Mouse (Mus musculus) stomach, postnatal 0 days (tissue): ENCODE data around the gene Asb16. TPM values are rescaled to one million over a fixed set of nuclear protein-coding genes. Genes with fewer than 3 reads are reported as not detected.
A peak's percentile ranks its signal among the peaks of the same experiment; 100 is the strongest.
"Not testable (repeated sequence)": the region's sequence is repeated elsewhere in the genome, so short reads cannot be mapped to it uniquely, and the experiment has no call there.

Experiments
- ATAC-seq: fragments of 200-750 bp; cut with Nextera tagmentation; 2 replicates; pipeline ENCODE4 v1.8.0; 2017; ENCODE audit not compliant: low FRiP score, low TSS enrichment
- DNase-seq: peaks from one replicate; pipeline ENCODE4 v3.0.0-alpha.2; 2016; ENCODE audit warnings: low spot score
- H3K27ac ChIP-seq: fragments of 300-500 bp; sonication (generic); replicated peaks from 2 replicates; pipeline ENCODE4 v1.5.1; 2014; ENCODE audit warnings: mild to moderate bottlenecking, control low read depth
- H3K27me3 ChIP-seq: fragments of 300-500 bp; sonication (generic); 2 replicates; pipeline ENCODE4 v1.6.1; 2014; ENCODE audit warnings: low read length; ENCODE audit not compliant: control insufficient read depth, insufficient read depth
- H3K36me3 ChIP-seq: fragments of 300-500 bp; sonication (generic); 2 replicates; pipeline ENCODE4 v1.6.1; 2014; ENCODE audit warnings: low read length, mixed read lengths; ENCODE audit not compliant: control insufficient read depth, insufficient read depth
- H3K4me1 ChIP-seq: fragments of 300-500 bp; sonication (generic); replicated peaks from 2 replicates; pipeline ENCODE4 v1.6.1; 2014; ENCODE audit warnings: antibody characterized with exemption; ENCODE audit not compliant: control insufficient read depth, insufficient read depth
- H3K4me2 ChIP-seq: fragments of 300-500 bp; sonication (generic); replicated peaks from 2 replicates; pipeline ENCODE4 v1.6.1; 2014; ENCODE audit warnings: low read depth, mild to moderate bottlenecking, control low read depth, moderate library complexity
- H3K4me3 ChIP-seq: fragments of 300-500 bp; sonication (generic); 2 replicates; pipeline ENCODE4 v1.5.1; 2014; ENCODE audit warnings: low read depth, low read length, control low read depth
- H3K9ac ChIP-seq: fragments of 300-500 bp; sonication (generic); 2 replicates; pipeline ENCODE4 v1.6.1; 2014; ENCODE audit warnings: mild to moderate bottlenecking, low read length, control low read depth, mixed read lengths
- H3K9me3 ChIP-seq: fragments of 300-500 bp; sonication (generic); 2 replicates; pipeline ENCODE4 v1.6.1; 2016; ENCODE audit warnings: low read length; ENCODE audit not compliant: control insufficient read depth
- CTCF ChIP-seq: IDR thresholded peaks from 2 replicates; pipeline ENCODE4 v1.5.1; 2016; ENCODE audit warnings: antibody characterized with exemption, low read depth, mild to moderate bottlenecking, moderate library complexity
- EP300 ChIP-seq: optimal IDR thresholded peaks from 2 replicates; pipeline ENCODE3; 2016; ENCODE audit warnings: antibody characterized with exemption
- WGBS: fragments of 180-500 bp; shearing (Covaris S2); extraction: QIAGEN DNeasy Blood & Tissue Kit; methylation state at CpG from one replicate; pipeline ENCODE4 v1.1.7; 2014; 5-methylcytosine and 5-hydroxymethylcytosine counted together
- polyA plus RNA-seq: library from polyadenylated mRNA; unstranded; fragments of >200 nt; fragmentation: Nextera tagmentation; extraction: Ambion mirVana; gene quantifications from 2 replicates; pipeline ENCODE4 v1.2.1, GENCODE M21; 2015

The Asb16 gene
- polyA plus RNA-seq, 1 experiment from 2014 or later: 0.04 TPM

GRCm38 (mm10) chr11:102267480-102267879 is 1.1 kb upstream of the Asb16 start:
- WGBS: 9% methylated on average over 11 of the region's 11 CpGs
- Histone ChIP-seq H3K36me3 (no peaks in the 10 kb centered on the region), H3K27ac (no peak overlapping the region), H3K4me3 (no peak overlapping the region), H3K4me1 (no peaks in the 10 kb centered on the region), H3K4me2 (no peak overlapping the region), H3K27me3 (no peaks in the 10 kb centered on the region), H3K9me3 (no peaks in the 10 kb centered on the region), H3K9ac (no peak overlapping the region)
- TF ChIP-seq EP300 (no peak), CTCF (peak; percentile 83)
- ATAC-seq (peak; percentile 70; the same call in 1 of the 2 replicates), DNase-seq (peak; percentile 73)

- ATAC-seq (peak; percentile 65), DNase-seq (peak; percentile 66)
- TF ChIP-seq EP300: no peak
- TF ChIP-seq CTCF: no peak; the same call in 1 of the 2 replicates
- Histone ChIP-seq H3K27ac (no peak overlapping the region), H3K4me1 (peaks cover 5% of the 10 kb centered on the region; the same call in 1 of the 2 replicates), H3K4me3 (peak overlapping the region; percentile 30), H3K9me3 (no peaks in the 10 kb centered on the region), H3K27me3 (no peaks in the 10 kb centered on the region), H3K36me3 (no peaks in the 10 kb centered on the region), H3K4me2 (peak overlapping the region; percentile 54), H3K9ac (peak overlapping the region; percentile 53)
- WGBS: 1% methylated on average over 33 of the region's 33 CpGs
These were observed 7.9 kb downstream of the Asb16 start for GRCm38 (mm10) chr11:102276411-102276915.

GRCm38 (mm10) chr11:102277754-102278153 is 9.2 kb downstream of the Asb16 start:
- H3K36me3 ChIP-seq: no peaks in the 10 kb centered on the region
- H3K9me3 ChIP-seq: no peaks in the 10 kb centered on the region
- no peak overlapping the region for H3K9ac ChIP-seq
- no peak for TF ChIP-seq EP300
- TF ChIP-seq CTCF: no peak
- H3K27ac ChIP-seq: no peak overlapping the region
- H3K27me3 ChIP-seq: no peaks in the 10 kb centered on the region
- ATAC-seq (no peak), DNase-seq (no peak)
- no peak overlapping the region for H3K4me3 ChIP-seq
- WGBS: 85% methylated on average over 7 of the region's 12 CpGs
- H3K4me2 ChIP-seq: no peak overlapping the region
- peaks cover 5% of the 10 kb centered on the region; the same call in 1 of the 2 replicates for H3K4me1 ChIP-seq

DNA sequence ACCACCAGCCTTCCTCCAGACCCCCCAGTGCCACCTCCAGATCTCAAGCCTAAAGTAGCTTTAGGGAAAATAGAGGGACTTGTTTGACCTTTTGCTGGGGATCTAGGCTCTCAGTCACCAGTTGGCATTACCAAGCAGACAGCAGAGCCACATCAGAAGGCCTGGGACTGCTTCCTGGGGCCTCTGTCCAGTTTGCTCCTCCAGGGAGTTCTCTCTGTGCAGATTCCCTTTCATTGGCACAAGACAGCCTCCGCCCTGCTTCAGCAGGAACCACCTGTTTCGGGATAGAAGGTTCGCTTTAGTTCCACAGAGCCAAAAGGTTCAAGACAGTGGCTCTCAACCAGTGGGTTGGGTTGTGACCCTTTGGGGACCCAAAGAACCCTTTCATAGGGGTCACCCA is 11.1 kb downstream of the Asb16 start:
- no peaks in the 10 kb centered on the region for H3K27me3 ChIP-seq
- DNase-seq (no peak), ATAC-seq (no peak)
- no peak overlapping the region for H3K27ac ChIP-seq
- no peaks in the 10 kb centered on the region for H3K36me3 ChIP-seq
- no peak overlapping the region for H3K4me2 ChIP-seq
- no peaks in the 10 kb centered on the region for H3K9me3 ChIP-seq
- peaks cover 5% of the 10 kb centered on the region; the same call in 1 of the 2 replicates for H3K4me1 ChIP-seq
- TF ChIP-seq CTCF (no peak), EP300 (no peak)
- WGBS: 88% methylated on average over 3 of the region's 3 CpGs
- H3K9ac ChIP-seq: no peak overlapping the region
- no peak overlapping the region for H3K4me3 ChIP-seq

GRCm38 (mm10) chr11:102280267-102280666 is 11.7 kb downstream of the Asb16 start:
- not testable (repeated sequence) for ATAC-seq, H3K27ac ChIP-seq, H3K4me1 ChIP-seq, H3K4me3 ChIP-seq, H3K27me3 ChIP-seq, H3K36me3 ChIP-seq, DNase-seq, H3K4me2 ChIP-seq, H3K9me3 ChIP-seq, H3K9ac ChIP-seq
- WGBS: 68% methylated on average over 6 of the region's 6 CpGs
- 0 out of 2 replicates have a peak, but pooled peaks have one; percentile 7 for TF ChIP-seq CTCF

DNA sequence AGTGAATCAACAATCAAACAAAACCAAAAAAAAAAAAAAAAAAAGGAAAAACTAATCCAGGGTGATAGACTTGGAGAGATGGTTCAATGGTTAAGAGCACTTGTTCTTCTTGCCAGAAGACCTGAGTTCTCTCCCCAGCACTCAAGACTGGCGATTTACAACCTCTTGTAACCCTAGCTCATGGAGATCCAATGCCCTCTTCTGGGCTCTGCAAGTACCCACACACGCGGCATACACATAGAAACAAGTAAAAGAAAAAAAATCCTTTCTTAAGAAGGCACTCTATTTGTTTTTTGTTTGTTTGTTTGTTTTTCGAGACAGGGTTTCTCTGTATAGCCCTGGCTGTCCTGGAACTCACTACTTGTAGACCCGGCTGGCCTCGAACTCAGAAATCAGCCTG is 15.4 kb downstream of the Asb16 start:
- H3K4me1 ChIP-seq: no peaks in the 10 kb centered on the region
- WGBS: 93% methylated on average over 6 of the region's 6 CpGs
- peaks cover 7% of the 10 kb centered on the region for H3K36me3 ChIP-seq
- H3K4me2 ChIP-seq: peak overlapping the region; percentile 42
- H3K4me3 ChIP-seq: no peak overlapping the region
- ATAC-seq (no peak), DNase-seq (no peak)
- 0 out of 2 replicates have a peak overlapping the region, but pooled peaks have one; percentile 65 for H3K27ac ChIP-seq
- TF ChIP-seq EP300 (no peak), CTCF (peak; percentile 27; the same call in 1 of the 2 replicates)
- H3K27me3 ChIP-seq: no peaks in the 10 kb centered on the region
- H3K9ac ChIP-seq: no peak overlapping the region
- H3K9me3 ChIP-seq: no peaks in the 10 kb centered on the region
